Mouse (Mus musculus) bone marrow, adult 2 months (tissue): ENCODE measurements around the gene Nrip1.

ENCODE experiments used
- CTCF ChIP-seq: fragments of 200-500 bp; IDR thresholded peaks from 2 replicates; pipeline ENCODE4 v1.5.1; 2011; ENCODE audit warnings: low read length, control low read depth; ENCODE audit not compliant: control insufficient read depth, insufficient read depth
- POLR2A ChIP-seq: fragments of 200-500 bp; IDR thresholded peaks from 2 replicates; pipeline ENCODE4 v1.6.1; 2011; ENCODE audit warnings: low read depth, mild to moderate bottlenecking, control low read depth, low read length, borderline replicate concordance; ENCODE audit not compliant: control insufficient read depth

DNA sequence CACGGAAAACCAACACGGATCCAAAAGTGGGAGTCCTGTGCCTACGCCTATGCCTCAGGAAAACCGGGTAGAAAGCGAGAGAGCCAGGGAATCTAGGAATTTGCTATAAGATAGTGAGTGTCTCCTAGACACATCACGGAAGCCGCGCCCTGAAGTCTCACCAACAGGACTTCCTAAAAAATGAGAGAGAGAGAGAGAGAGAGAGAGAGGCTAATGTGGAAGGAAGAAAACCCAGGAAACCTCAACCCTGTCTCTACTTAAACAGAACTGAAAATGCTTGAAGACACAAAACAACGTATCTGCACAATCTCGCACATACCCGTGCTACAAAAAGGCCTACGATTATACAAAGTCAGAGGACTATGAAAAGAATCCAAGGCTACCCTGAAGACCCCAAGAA, 10.6 kb downstream of the Nrip1 start:
- TF ChIP-seq CTCF (no peak), POLR2A (no peak)
